Mouse (Mus musculus) intestine, embryonic 15.5 days (tissue): ENCODE data around the gene Pax8. TPM values are rescaled to one million over a fixed set of nuclear protein-coding genes. Genes with fewer than 3 reads are reported as not detected.

ENCODE experiments used
- polyA plus RNA-seq: library from polyadenylated mRNA; unstranded; fragments of >200 nt; fragmentation: Nextera tagmentation; extraction: Ambion mirVana; gene quantifications from 2 replicates; pipeline ENCODE4 v1.2.1, GENCODE M21; 2015

Pax8 gene
- polyA plus RNA-seq, 1 experiment from 2014 or later: 0.73 TPM

Other genes with a start within 250 kb of the Pax8 start
- not detected in 2 replicates for gene Il1f5, start 198.6 kb downstream of the Pax8 start, polyA plus RNA-seq
- not detected in 2 replicates for gene Il1f10, start 184.4 kb downstream of the Pax8 start, polyA plus RNA-seq
- 0.68 and 2.4 TPM in 2 replicates for gene Il1rn, start 138.7 kb downstream of the Pax8 start, polyA plus RNA-seq
- 5.5 and 6.3 TPM in 2 replicates for gene Psd4, start 108.0 kb downstream of the Pax8 start, polyA plus RNA-seq